In the genomic region with DNA sequence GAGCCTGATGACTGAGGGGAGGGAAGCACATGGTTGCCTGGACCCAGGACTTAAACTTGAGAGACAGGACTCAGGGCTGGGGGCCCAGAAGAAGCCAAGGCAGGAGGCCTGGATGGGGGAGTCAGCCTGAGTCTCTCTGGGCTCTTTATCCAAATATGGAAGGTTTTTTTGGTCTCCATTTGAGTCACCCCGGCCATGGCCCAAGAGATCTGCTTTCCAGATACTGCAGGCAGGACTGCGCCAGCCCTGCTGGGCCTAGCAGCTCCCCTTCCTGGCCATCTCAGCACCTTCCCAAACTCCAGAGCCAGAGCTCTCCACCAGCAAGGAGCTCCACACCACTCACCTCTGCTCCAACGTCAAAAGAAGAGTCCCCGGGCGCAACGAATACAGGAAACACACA, we compare ENCODE assay signal across 16 mouse cellular contexts. TPM values are rescaled to one million over a fixed set of nuclear protein-coding genes. Genes with fewer than 3 reads are reported as not detected.
DNase-seq lines count a peak whose midpoint lies in the region; ATAC-seq and TF ChIP-seq lines count a peak whose summit lies in the region.
"Had no signal": no experiment of that assay in that cellular context is flagged by ENCODE, and none has a peak within 500 bp of the region (broad histone marks: within the 10 kb centered on the region; RNA-seq: fewer than 3 reads in every experiment).

No protein-coding gene starts in this region.

- H3K36me3 ChIP-seq in embryonic facial prominence, embryonic 11.5 days (replicated peaks; ENCODE audit: control insufficient read depth, insufficient read depth, low read depth, low read length), result no peaks in the 10 kb centered on the region; the same call in none of the 2 replicates
- peaks cover 93% of the 10 kb centered on the region for H3K36me3 ChIP-seq in embryonic facial prominence, embryonic 10.5 days (replicated peaks)
- peaks cover 7% of the 10 kb centered on the region; the same call in 1 of the 2 replicates for H3K36me3 ChIP-seq in heart, postnatal 0 days (replicated peaks; ENCODE audit: control insufficient read depth, insufficient read depth, low read length)
- no peaks in the 10 kb centered on the region for H3K36me3 ChIP-seq in megakaryocyte, embryonic 14.5 days (replicated peaks; ENCODE audit: low read length)
- peaks cover 2% of the 10 kb centered on the region; the same call in 1 of the 2 replicates for H3K36me3 ChIP-seq in stomach, embryonic 16.5 days (ENCODE audit: control insufficient read depth, insufficient read depth, low read length)
- H3K36me3 ChIP-seq: midbrain, embryonic 13.5 days had no signal

- ATAC-seq in embryonic facial prominence, embryonic 11.5 days (replicated peaks; ENCODE audit: insufficient number of reproducible peaks, low FRiP score, low TSS enrichment, low read depth), result no peak
- no peak for ATAC-seq in heart, postnatal 0 days (ENCODE audit: insufficient read depth, low read depth)
- no peak for ATAC-seq in megakaryocyte, adult 5-6 weeks (ENCODE audit: poor library complexity, severe bottlenecking)
- ATAC-seq in stomach, embryonic 16.5 days (ENCODE audit: insufficient read depth, low FRiP score), result peak; percentile 11; the same call in 1 of the 2 replicates
- ATAC-seq: liver, embryonic 12.5 days; midbrain, embryonic 13.5 days had no signal

- DNase-seq in embryonic facial prominence, embryonic 11.5 days (ENCODE audit: low spot score), result no peak
- no peak for DNase-seq in embryonic facial prominence, embryonic 10.5 days (ENCODE audit: low spot score)
- peak; percentile 3 for DNase-seq in heart, postnatal 0 days (ENCODE audit: low spot score)
- no peak for DNase-seq in heart, adult 18-20 months
- no peak for DNase-seq in layer of hippocampus, postnatal 36 days
- DNase-seq: adrenal gland, postnatal 36 days; cerebellum, postnatal 36 days; kidney, adult 11 months; lung, postnatal 10 days had no signal

- no peak for TF ChIP-seq EP300 in heart, postnatal 0 days (IDR thresholded peaks at IDR 0.05; ENCODE audit: low read depth)

- H3K4me1 ChIP-seq in embryonic facial prominence, embryonic 11.5 days (ENCODE audit: control insufficient read depth, insufficient read depth, low read length), result peaks cover 16% of the 10 kb centered on the region
- peaks cover 96% of the 10 kb centered on the region for H3K4me1 ChIP-seq in embryonic facial prominence, embryonic 10.5 days
- peaks cover 44% of the 10 kb centered on the region for H3K4me1 ChIP-seq in heart, postnatal 0 days (ENCODE audit: control insufficient read depth, insufficient read depth)
- peaks cover 71% of the 10 kb centered on the region for H3K4me1 ChIP-seq in megakaryocyte, embryonic 14.5 days
- H3K4me1 ChIP-seq in stomach, embryonic 16.5 days (ENCODE audit: control insufficient read depth, insufficient read depth, low read length), result peaks cover 73% of the 10 kb centered on the region

- H3K9ac ChIP-seq in embryonic facial prominence, embryonic 11.5 days (replicated peaks; ENCODE audit: low read length), result 0 out of 2 replicates have a peak overlapping the region, but pooled peaks have one; percentile 4
- H3K9ac ChIP-seq in heart, postnatal 0 days (replicated peaks; ENCODE audit: low read depth, low read length), result no peak overlapping the region
- H3K9ac ChIP-seq in stomach, embryonic 16.5 days (ENCODE audit: low read length), result peak overlapping the region; percentile 53
- H3K9ac ChIP-seq: embryonic facial prominence, embryonic 13.5 days; forebrain, embryonic 12.5 days; liver, embryonic 12.5 days; midbrain, embryonic 13.5 days had no signal

- no peaks in the 10 kb centered on the region for H3K27me3 ChIP-seq in embryonic facial prominence, embryonic 11.5 days (ENCODE audit: control insufficient read depth, insufficient read depth, low read length)
- H3K27me3 ChIP-seq in embryonic facial prominence, embryonic 10.5 days (replicated peaks; ENCODE audit: low read depth, poor library complexity, severe bottlenecking), result no peaks in the 10 kb centered on the region
- no peaks in the 10 kb centered on the region for H3K27me3 ChIP-seq in heart, postnatal 0 days (ENCODE audit: control insufficient read depth, insufficient read depth, low read length)
- peaks cover 82% of the 10 kb centered on the region for H3K27me3 ChIP-seq in megakaryocyte, embryonic 14.5 days (replicated peaks)
- no peaks in the 10 kb centered on the region for H3K27me3 ChIP-seq in stomach, embryonic 16.5 days (ENCODE audit: control insufficient read depth, insufficient read depth, low read length)
- H3K27me3 ChIP-seq: embryonic facial prominence, embryonic 13.5 days; forebrain, embryonic 12.5 days; liver, embryonic 12.5 days; midbrain, embryonic 13.5 days had no signal

- no peak overlapping the region for H3K4me3 ChIP-seq in embryonic facial prominence, embryonic 11.5 days (ENCODE audit: low read depth, low read length)
- H3K4me3 ChIP-seq in embryonic facial prominence, embryonic 10.5 days, result no peak overlapping the region
- no peak overlapping the region for H3K4me3 ChIP-seq in heart, postnatal 0 days (ENCODE audit: low read depth, low read length)
- peak overlapping the region; percentile 6 for H3K4me3 ChIP-seq in megakaryocyte, embryonic 14.5 days (replicated peaks)
- no peak overlapping the region for H3K4me3 ChIP-seq in stomach, embryonic 16.5 days (replicated peaks; ENCODE audit: low read length)
- H3K4me3 ChIP-seq: embryonic facial prominence, embryonic 13.5 days; forebrain, embryonic 12.5 days; liver, embryonic 12.5 days; midbrain, embryonic 13.5 days had no signal

- WGBS in embryonic facial prominence, embryonic 11.5 days, result 84% methylated on average over 6 of the region's 6 CpGs
- WGBS in embryonic facial prominence, embryonic 10.5 days, result 89% methylated on average over 6 of the region's 6 CpGs
- WGBS in heart, postnatal 0 days, result 57% methylated on average over 6 of the region's 6 CpGs
- WGBS in stomach, embryonic 16.5 days, result 64% methylated on average over 6 of the region's 6 CpGs

- no peak overlapping the region for H3K27ac ChIP-seq in embryonic facial prominence, embryonic 11.5 days (replicated peaks; ENCODE audit: low read depth, low read length)
- no peak overlapping the region for H3K27ac ChIP-seq in embryonic facial prominence, embryonic 10.5 days (replicated peaks)
- H3K27ac ChIP-seq in heart, postnatal 0 days (ENCODE audit: low read depth), result no peak overlapping the region
- peak overlapping the region; percentile 87 for H3K27ac ChIP-seq in stomach, embryonic 16.5 days (ENCODE audit: low read length)
- H3K27ac ChIP-seq: embryonic facial prominence, embryonic 13.5 days; forebrain, embryonic 12.5 days; liver, embryonic 12.5 days; midbrain, embryonic 13.5 days had no signal

- H3K9me3 ChIP-seq in embryonic facial prominence, embryonic 11.5 days (replicated peaks; ENCODE audit: control insufficient read depth, low read length), result no peaks in the 10 kb centered on the region
- no peaks in the 10 kb centered on the region for H3K9me3 ChIP-seq in embryonic facial prominence, embryonic 10.5 days
- no peaks in the 10 kb centered on the region for H3K9me3 ChIP-seq in heart, postnatal 0 days (replicated peaks; ENCODE audit: control insufficient read depth, low read length)
- H3K9me3 ChIP-seq in megakaryocyte, embryonic 14.5 days, result no peaks in the 10 kb centered on the region
- no peaks in the 10 kb centered on the region for H3K9me3 ChIP-seq in stomach, embryonic 16.5 days (replicated peaks; ENCODE audit: control insufficient read depth, low read length)
- H3K9me3 ChIP-seq: embryonic facial prominence, embryonic 13.5 days; forebrain, embryonic 12.5 days; liver, embryonic 12.5 days; midbrain, embryonic 13.5 days had no signal

- no peak overlapping the region for H3K4me2 ChIP-seq in embryonic facial prominence, embryonic 11.5 days (ENCODE audit: low read depth, low read length)
- no peak overlapping the region for H3K4me2 ChIP-seq in heart, postnatal 0 days (ENCODE audit: low read depth, low read length)
- no peak overlapping the region for H3K4me2 ChIP-seq in stomach, embryonic 16.5 days (ENCODE audit: low read depth, low read length)
- H3K4me2 ChIP-seq: embryonic facial prominence, embryonic 13.5 days; forebrain, embryonic 12.5 days; liver, embryonic 12.5 days; midbrain, embryonic 13.5 days had no signal

- no peak for TF ChIP-seq CTCF in heart, postnatal 0 days (IDR thresholded peaks at IDR 0.05; ENCODE audit: low read depth)

RNA-seq across cellular contexts. Expression of a gene that starts 15.4 kb away (rescaled TPM):
- polyA plus RNA-seq in embryonic facial prominence, embryonic 11.5 days (2014; fragmentation: Nextera tagmentation; extraction: Ambion mirVana), result 8.1 and 10.0 TPM in 2 replicates
- polyA plus RNA-seq in embryonic facial prominence, embryonic 10.5 days (2016; fragmentation: Nextera tagmentation; extraction: Ambion mirVana), result 9.3 and 9.8 TPM in 2 replicates
- 28.4 and 42.3 TPM in 2 replicates for total RNA-seq in heart, postnatal 0 days (2014; rRNA removed; ENCODE audit: low replicate concordance)
- 2.6 and 2.8 TPM in 2 replicates for polyA plus RNA-seq in heart, postnatal 0 days (2015; fragmentation: Nextera tagmentation; extraction: Ambion mirVana)
- total RNA-seq in heart, adult 18-20 months (2021), result 10 to 100 TPM; 23.6 to 24.8 TPM
- polyA plus RNA-seq in megakaryocyte, embryonic 14.5 days (2012; ENCODE audit: insufficient read depth, low replicate concordance), result 1.3 TPM in 2 replicates
- total RNA-seq in megakaryocyte, adult 5-6 weeks (2015), result 0.09 and 0.21 TPM in 2 replicates
- 0.12 TPM in 1 of 2 replicates, not detected in the other for total RNA-seq in megakaryocyte, adult 5-6 weeks (2017)
- 7.3 and 7.4 TPM in 2 replicates for polyA plus RNA-seq in stomach, embryonic 16.5 days (2015; fragmentation: Nextera tagmentation; extraction: Ambion mirVana)
- total RNA-seq in layer of hippocampus, postnatal 36 days (2021), result 100 to 1,000 TPM; 152 to 158 TPM

RNA-seq across cellular contexts. Expression of a gene that starts 53.3 kb away (rescaled TPM):
- polyA plus RNA-seq in embryonic facial prominence, embryonic 11.5 days (2014; fragmentation: Nextera tagmentation; extraction: Ambion mirVana), result 1.8 and 2.3 TPM in 2 replicates
- polyA plus RNA-seq in embryonic facial prominence, embryonic 10.5 days (2016; fragmentation: Nextera tagmentation; extraction: Ambion mirVana), result 4.8 and 5.2 TPM in 2 replicates
- 5.1 and 5.9 TPM in 2 replicates for total RNA-seq in heart, postnatal 0 days (2014; rRNA removed; ENCODE audit: low replicate concordance)
- 1.8 and 2.3 TPM in 2 replicates for polyA plus RNA-seq in heart, postnatal 0 days (2015; fragmentation: Nextera tagmentation; extraction: Ambion mirVana)
- 1 to 10 TPM; 4.5 to 5.4 TPM for total RNA-seq in heart, adult 18-20 months (2021)
- 15.0 and 15.3 TPM in 2 replicates for polyA plus RNA-seq in megakaryocyte, embryonic 14.5 days (2012; ENCODE audit: insufficient read depth, low replicate concordance)
- total RNA-seq in megakaryocyte, adult 5-6 weeks (2015), result 23.9 and 27.2 TPM in 2 replicates
- 45.0 and 58.3 TPM in 2 replicates for total RNA-seq in megakaryocyte, adult 5-6 weeks (2017)
- 3.3 and 4.0 TPM in 2 replicates for polyA plus RNA-seq in stomach, embryonic 16.5 days (2015; fragmentation: Nextera tagmentation; extraction: Ambion mirVana)
- total RNA-seq in layer of hippocampus, postnatal 36 days (2021), result 10 to 100 TPM; 11.5 to 11.8 TPM

RNA-seq across cellular contexts. Expression of a gene that starts 57.9 kb away (rescaled TPM):
- 1.8 and 1.9 TPM in 2 replicates for polyA plus RNA-seq in embryonic facial prominence, embryonic 11.5 days (2014; fragmentation: Nextera tagmentation; extraction: Ambion mirVana)
- polyA plus RNA-seq in embryonic facial prominence, embryonic 10.5 days (2016; fragmentation: Nextera tagmentation; extraction: Ambion mirVana), result 1.8 and 3.0 TPM in 2 replicates
- 1.0 and 4.5 TPM in 2 replicates for total RNA-seq in heart, postnatal 0 days (2014; rRNA removed; ENCODE audit: low replicate concordance)
- 3.5 and 3.9 TPM in 2 replicates for polyA plus RNA-seq in heart, postnatal 0 days (2015; fragmentation: Nextera tagmentation; extraction: Ambion mirVana)
- total RNA-seq in heart, adult 18-20 months (2021), result 1 to 10 TPM; 3.2 TPM
- polyA plus RNA-seq in megakaryocyte, embryonic 14.5 days (2012; ENCODE audit: insufficient read depth, low replicate concordance), result 7.0 and 20.0 TPM in 2 replicates
- 32.8 and 34.2 TPM in 2 replicates for total RNA-seq in megakaryocyte, adult 5-6 weeks (2015)
- 12.0 and 12.9 TPM in 2 replicates for total RNA-seq in megakaryocyte, adult 5-6 weeks (2017)
- 7.9 and 8.6 TPM in 2 replicates for polyA plus RNA-seq in stomach, embryonic 16.5 days (2015; fragmentation: Nextera tagmentation; extraction: Ambion mirVana)
- total RNA-seq in layer of hippocampus, postnatal 36 days (2021), result 1 to 10 TPM; 3.2 to 3.5 TPM
